Mouse (Mus musculus) spleen, postnatal 36 days (tissue): Measurements from ENCODE around the gene Pmepa1.

Source experiments
- DNase-seq, 2 experiments: peaks; one replicate each; pipeline ENCODE4 v3.0.0; 2022; ENCODE audit warnings: low spot score in 2 of 2, mixed read lengths in 1 of 2

Pmepa1 gene

DNA sequence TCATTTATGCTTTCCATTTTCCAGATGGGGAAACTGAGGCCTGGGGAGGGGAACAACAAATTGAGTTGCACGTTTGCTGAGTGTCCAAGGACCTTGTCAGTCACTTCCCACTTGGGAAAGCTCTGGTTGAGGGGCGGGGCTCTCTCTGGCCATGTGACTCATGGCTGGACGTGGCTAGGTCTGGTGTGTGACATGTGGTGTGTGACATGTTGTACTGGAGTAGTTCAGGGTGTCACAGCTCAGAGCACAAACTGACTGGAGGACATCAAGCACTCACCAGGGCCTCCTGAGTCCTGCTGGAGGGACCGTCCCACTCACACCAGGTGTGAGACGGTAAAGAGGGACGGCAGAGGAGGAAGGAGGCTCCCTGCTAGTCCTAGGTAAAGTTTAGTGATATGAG, 91.1 kb downstream of the Pmepa1 start:
- no peak for DNase-seq

DNA sequence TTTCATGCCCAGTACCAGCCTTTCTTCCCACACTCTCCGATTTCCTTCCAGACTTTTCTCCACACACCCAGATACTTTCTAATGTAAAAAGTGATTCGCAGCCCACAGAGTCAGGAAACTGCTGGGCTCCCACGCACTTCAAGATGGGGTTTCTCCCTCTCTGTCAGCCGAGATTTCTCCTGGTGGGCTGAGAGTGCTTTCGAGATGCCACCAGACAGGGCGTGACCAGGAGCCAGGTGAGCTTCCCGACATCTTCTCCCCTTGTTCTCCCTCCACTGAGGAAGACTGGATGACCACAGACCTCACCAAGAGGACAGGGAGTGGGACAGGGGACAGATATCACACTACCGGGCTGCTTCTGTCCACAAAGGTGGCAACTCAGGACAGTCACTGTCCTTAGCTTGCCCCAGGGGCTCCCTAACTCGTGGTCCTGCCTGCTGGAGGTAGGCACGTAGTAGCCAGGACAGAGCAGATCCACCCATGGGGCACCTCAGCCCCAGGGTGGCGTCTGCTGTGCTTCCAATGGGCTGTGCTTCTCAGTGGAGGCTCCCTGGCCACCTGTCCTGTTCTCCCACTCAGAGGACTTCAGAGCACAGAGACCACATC, 91.8 kb downstream of the Pmepa1 start:
- DNase-seq: no peak

GRCm38 (mm10) chr2:173183836-173184460, 92.4 kb downstream of the Pmepa1 start:
- DNase-seq: peak; percentile 22 to 27

GRCm38 (mm10) chr2:173183311-173183710, 93.0 kb downstream of the Pmepa1 start:
- no peak for DNase-seq

DNA sequence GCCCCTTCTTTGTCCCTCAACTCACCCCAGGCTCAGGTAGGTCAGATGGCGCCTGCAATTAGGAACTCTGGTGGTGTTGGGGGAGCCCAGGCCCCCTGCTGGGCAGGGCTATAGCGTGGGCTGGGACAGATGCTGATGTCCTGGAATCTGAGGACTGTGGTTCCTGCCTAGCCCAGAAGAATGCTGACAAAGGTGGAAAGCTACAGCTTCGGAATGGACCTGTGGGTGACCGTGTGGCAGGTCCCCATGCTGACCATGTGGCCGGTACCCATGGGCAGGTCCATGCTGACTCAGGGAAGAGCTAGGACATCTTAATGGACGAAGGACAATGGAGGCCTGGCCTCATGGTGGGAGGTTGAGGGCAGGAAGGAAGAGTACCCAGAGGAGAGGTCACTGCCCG, 93.5 kb downstream of the Pmepa1 start:
- no peak for DNase-seq

DNA sequence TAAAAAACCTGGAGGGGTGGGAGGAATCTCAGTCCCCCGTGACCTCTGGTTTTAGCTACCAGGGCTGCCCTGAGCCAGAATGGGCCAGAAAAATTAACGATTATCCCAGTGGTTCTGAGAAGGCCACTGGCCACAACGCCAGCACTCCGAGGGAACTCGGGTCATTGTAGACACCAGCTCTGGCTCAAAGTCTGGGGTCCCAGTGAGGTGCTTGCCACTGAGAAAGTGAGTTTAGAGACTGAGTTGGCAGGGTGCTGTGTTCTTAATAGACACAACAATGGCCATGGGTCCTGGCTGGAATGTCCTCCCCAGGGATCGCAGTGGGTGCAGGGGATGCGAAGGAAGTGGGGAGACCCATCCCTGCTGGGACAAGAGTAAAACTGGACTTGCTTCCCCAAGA, 94.4 kb downstream of the Pmepa1 start:
- no peak for DNase-seq

- DNase-seq: no peak
These were observed 94.8 kb downstream of the Pmepa1 start for GRCm38 (mm10) chr2:173181486-173181885.

DNA sequence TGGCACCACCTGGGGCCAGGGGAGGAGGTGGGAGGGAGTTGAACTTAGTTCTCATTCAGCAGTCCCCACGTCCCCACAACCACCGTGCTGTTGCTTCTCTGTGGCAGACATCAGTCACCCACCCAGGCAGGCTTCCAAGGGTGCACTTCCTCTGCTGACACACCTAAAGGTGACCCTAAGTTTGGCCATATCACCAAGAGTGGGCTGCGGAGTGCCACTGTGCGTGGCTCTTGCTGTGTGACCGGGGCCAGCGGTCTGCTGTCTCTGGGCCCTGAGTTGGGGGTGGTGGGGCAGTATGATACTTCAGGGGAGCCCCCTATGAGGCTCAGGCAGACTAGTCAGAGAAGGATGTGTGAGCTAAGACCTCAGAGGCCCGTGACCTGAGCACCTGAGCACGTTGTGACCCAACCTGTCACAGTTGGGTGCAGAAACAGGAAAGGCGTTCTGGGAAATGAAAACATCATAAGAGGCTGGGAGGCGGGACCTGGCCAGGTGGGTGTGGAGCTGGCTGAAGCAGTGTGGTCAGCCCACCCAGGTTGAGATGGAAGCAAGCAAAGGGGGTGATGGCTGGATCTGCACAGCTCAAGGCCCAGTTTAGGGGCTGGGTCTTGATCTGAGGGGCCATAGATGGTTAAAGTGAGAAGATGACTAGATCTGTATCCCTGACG, 95.5 kb downstream of the Pmepa1 start:
- peak in 1 of 2 experiments; percentile 0 for DNase-seq

- DNase-seq: peak in 1 of 2 experiments; percentile 0
These were observed 96.3 kb downstream of the Pmepa1 start for GRCm38 (mm10) chr2:173180026-173180425.

GRCm38 (mm10) chr2:173179046-173179445, 97.3 kb downstream of the Pmepa1 start:
- DNase-seq: no peak

- no peak for DNase-seq
These were observed 98.4 kb downstream of the Pmepa1 start for GRCm38 (mm10) chr2:173177951-173178350.

GRCm38 (mm10) chr2:173177481-173177880, 98.9 kb downstream of the Pmepa1 start:
- DNase-seq: no peak

- peak in 1 of 2 experiments; percentile 0 for DNase-seq
These were observed 100.6 kb downstream of the Pmepa1 start for GRCm38 (mm10) chr2:173175703-173176102.

- no peak for DNase-seq
These were observed 101.8 kb downstream of the Pmepa1 start for GRCm38 (mm10) chr2:173174569-173174968.
